Mouse (Mus musculus) lung, adult 2 months (tissue): ENCODE data around the gene Olfr1484. TPM values are rescaled to one million over a fixed set of nuclear protein-coding genes. Genes with fewer than 3 reads are reported as not detected.
"Not testable (repeated sequence)": the region's sequence is repeated elsewhere in the genome, so short reads cannot be mapped to it uniquely, and the experiment has no call there.

ENCODE experiments used
- DNase-seq: peaks from one replicate; pipeline ENCODE4 v3.0.0; 2022
- H3K4me1 ChIP-seq: fragments of 200-500 bp; 2 replicates; pipeline ENCODE4 v1.6.1; 2011; ENCODE audit warnings: low read length; ENCODE audit not compliant: control insufficient read depth, insufficient read depth
- H3K4me3 ChIP-seq: fragments of 200-500 bp; replicated peaks from 2 replicates; pipeline ENCODE3; 2011; ENCODE audit warnings: low read depth, mild to moderate bottlenecking, control low read depth, low read length; ENCODE audit errors: extremely low read depth
- CTCF ChIP-seq: fragments of 200-500 bp; IDR thresholded peaks from 2 replicates; pipeline ENCODE4 v1.5.1; 2011; ENCODE audit warnings: mild to moderate bottlenecking, low read length, control low read depth; ENCODE audit not compliant: insufficient read depth
- POLR2A ChIP-seq: fragments of 200-500 bp; IDR thresholded peaks from 2 replicates; pipeline ENCODE4 v1.6.1; 2011; ENCODE audit warnings: low read depth, mild to moderate bottlenecking, control low read depth, low read length, borderline replicate concordance; ENCODE audit errors: extremely low read depth
- WGBS: fragments of 180-500 bp; shearing (Covaris S2); methylation state at CpG from one replicate; pipeline ENCODE4 v1.1.7; 2018; 5-methylcytosine and 5-hydroxymethylcytosine counted together
- polyA plus RNA-seq: library from polyadenylated mRNA; depleted of rRNA; stranded (reverse); fragments of >200 nt; gene quantifications from 2 replicates; pipeline ENCODE4 v1.2.3, GENCODE M21; 2012; rRNA removed

The Olfr1484 gene
- polyA plus RNA-seq: not detected in 2 replicates

- WGBS: 86% methylated on average over 1 of the region's 1 CpGs
Measured at GRCm38 (mm10) chr19:13583211-13583610, at the start of gene Olfr1484. TSS of gene Olfr1484 (plus strand) at chr19:13583511.

GRCm38 (mm10) chr19:13617075-13617474 is 33.8 kb downstream of the Olfr1484 start, which contains the start of gene Olfr1487:
TSS of gene Olfr1487 (plus strand) at chr19:13617375.
- not testable (repeated sequence) for DNase-seq, H3K4me1 ChIP-seq, H3K4me3 ChIP-seq
- WGBS: 88% methylated on average over 2 of the region's 2 CpGs

More at GRCm38 (mm10) chr19:13583211-13583610, at the start of gene Olfr1484:
- TF ChIP-seq CTCF (no peak), POLR2A (no peak)
- no peaks in the 10 kb centered on the region for H3K4me1 ChIP-seq
- no peak for DNase-seq
- H3K4me3 ChIP-seq: no peak within 1 kb of the TSS

- H3K4me1 ChIP-seq: no peaks in the 10 kb centered on the region
- H3K4me3 ChIP-seq: no peak within 1 kb of the TSS
- TF ChIP-seq CTCF (no peak), POLR2A (no peak)
- no peak for DNase-seq
- 77% methylated on average over 1 of the region's 1 CpGs for WGBS
Measured at GRCm38 (mm10) chr19:13631321-13631720, 48.0 kb downstream of the Olfr1484 start, which contains the start of gene Olfr1489. TSS of gene Olfr1489 (plus strand) at chr19:13631621.

Other genes starting within 250 kb of the Olfr1484 start
- not detected in 2 replicates for gene Olfr1466, start 244.6 kb upstream of the Olfr1484 start, polyA plus RNA-seq
- not detected in 2 replicates for gene Olfr1467, start 221.3 kb upstream of the Olfr1484 start, polyA plus RNA-seq
- gene Olfr1469, start 175.7 kb upstream of the Olfr1484 start, polyA plus RNA-seq: not detected in 2 replicates
- not detected in 2 replicates for gene Olfr1471, start 140.1 kb upstream of the Olfr1484 start, polyA plus RNA-seq
- not detected in 2 replicates for gene Olfr1472, start 127.4 kb upstream of the Olfr1484 start, polyA plus RNA-seq
- gene Olfr1474, start 113.9 kb upstream of the Olfr1484 start, polyA plus RNA-seq: not detected in 2 replicates
- not detected in 2 replicates for gene Olfr1475, start 103.3 kb upstream of the Olfr1484 start, polyA plus RNA-seq
- gene Olfr1477, start 83.0 kb upstream of the Olfr1484 start, polyA plus RNA-seq: not detected in 2 replicates
- gene Olfr1480, start 55.6 kb upstream of the Olfr1484 start, polyA plus RNA-seq: not detected in 2 replicates
- gene Olfr1487, start 33.9 kb downstream of the Olfr1484 start, polyA plus RNA-seq: not detected in 2 replicates
- gene Olfr1489, start 48.1 kb downstream of the Olfr1484 start, polyA plus RNA-seq: not detected in 2 replicates
- gene Olfr1490, start 67.6 kb downstream of the Olfr1484 start, polyA plus RNA-seq: not detected in 2 replicates
- gene Olfr1491, start 113.8 kb downstream of the Olfr1484 start, polyA plus RNA-seq: not detected in 2 replicates
- not detected in 2 replicates for gene Olfr1493-ps1, start 139.8 kb downstream of the Olfr1484 start, polyA plus RNA-seq
- gene Olfr1494, start 156.2 kb downstream of the Olfr1484 start, polyA plus RNA-seq: not detected in 2 replicates
- gene Olfr1495, start 181.1 kb downstream of the Olfr1484 start, polyA plus RNA-seq: not detected in 2 replicates
- gene Olfr1496, start 194.4 kb downstream of the Olfr1484 start, polyA plus RNA-seq: not detected in 2 replicates
- gene Olfr1497, start 214.7 kb downstream of the Olfr1484 start, polyA plus RNA-seq: not detected in 2 replicates
- not detected in 2 replicates for gene Olfr1499, start 235.9 kb downstream of the Olfr1484 start, polyA plus RNA-seq
- gene Olfr1500, start 247.0 kb downstream of the Olfr1484 start, polyA plus RNA-seq: not detected in 2 replicates